Mouse (Mus musculus): ENCODE measurements around the gene Gm12569.

Gene Gm12569

GRCm38 (mm10) chr11:51220308-51220707 lies at the start of gene Gm12569:
TSS of gene Gm12569 (plus strand) at chr11:51220473.
- in situ Hi-C loops (cut with MboI; ENCODE audit: low sequenced_read_pairs) = no loop called here

- in situ Hi-C loops (cut with MboI; ENCODE audit: low sequenced_read_pairs) = no loop called here
These were observed 17.5 kb upstream of the Gm12569 start for GRCm38 (mm10) chr11:51202726-51203125.

GRCm38 (mm10) chr11:51207758-51208157 lies 12.5 kb upstream of the Gm12569 start:
- in situ Hi-C loops (cut with MboI; ENCODE audit: low sequenced_read_pairs) = no loop called here

GRCm38 (mm10) chr11:51211426-51211825 lies 8.8 kb upstream of the Gm12569 start:
- in situ Hi-C loops (cut with MboI; ENCODE audit: low sequenced_read_pairs) = no loop called here

GRCm38 (mm10) chr11:51214021-51214420 lies 6.3 kb upstream of the Gm12569 start:
- in situ Hi-C loops (cut with MboI; ENCODE audit: low sequenced_read_pairs) = no loop called here

GRCm38 (mm10) chr11:51219396-51219980 lies 785 bp upstream of the Gm12569 start:
- in situ Hi-C loops (cut with MboI; ENCODE audit: low sequenced_read_pairs) = no loop called here

GRCm38 (mm10) chr11:51227104-51227503 lies 6.8 kb downstream of the Gm12569 start:
- in situ Hi-C loops (cut with MboI; ENCODE audit: low sequenced_read_pairs) = no loop called here

- in situ Hi-C loops (cut with MboI; ENCODE audit: low sequenced_read_pairs) = no loop called here
These were observed 14.4 kb downstream of the Gm12569 start for GRCm38 (mm10) chr11:51234626-51235025.

- in situ Hi-C loops (cut with MboI; ENCODE audit: low sequenced_read_pairs) = no loop called here
These were observed 22.6 kb downstream of the Gm12569 start for GRCm38 (mm10) chr11:51242897-51243296.

- in situ Hi-C loops (cut with MboI; ENCODE audit: low sequenced_read_pairs) = no loop called here
These were observed 36.7 kb downstream of the Gm12569 start for GRCm38 (mm10) chr11:51257006-51257405.

GRCm38 (mm10) chr11:51261680-51262219 lies 41.5 kb downstream of the Gm12569 start, which contains the start of gene Clk4:
TSS of gene Clk4 (plus strand) at chr11:51261730.
- in situ Hi-C loops (cut with MboI; ENCODE audit: low sequenced_read_pairs) = no loop called here

GRCm38 (mm10) chr11:51262342-51263285 lies 42.3 kb downstream of the Gm12569 start, which contains the start of gene BC049762:
TSS of gene BC049762 (minus strand) at chr11:51263046.
- in situ Hi-C loops (cut with MboI; ENCODE audit: low sequenced_read_pairs) = no loop called here

GRCm38 (mm10) chr11:51263286-51263831 lies 43.1 kb downstream of the Gm12569 start:
- in situ Hi-C loops (cut with MboI; ENCODE audit: low sequenced_read_pairs) = no loop called here

GRCm38 (mm10) chr11:51264352-51264751 lies 44.1 kb downstream of the Gm12569 start:
- in situ Hi-C loops (cut with MboI; ENCODE audit: low sequenced_read_pairs) = no loop called here

GRCm38 (mm10) chr11:51265326-51265725 lies 45.1 kb downstream of the Gm12569 start:
- in situ Hi-C loops (cut with MboI; ENCODE audit: low sequenced_read_pairs) = no loop called here

GRCm38 (mm10) chr11:51274418-51274817 lies 54.1 kb downstream of the Gm12569 start:
- in situ Hi-C loops (cut with MboI; ENCODE audit: low sequenced_read_pairs) = no loop called here
